Mouse (Mus musculus) neural tube, embryonic 12.5 days (tissue): ENCODE measurements around the gene Hemk1. TPM values are rescaled to one million over a fixed set of nuclear protein-coding genes. Genes with fewer than 3 reads are reported as not detected.
A peak's percentile ranks its signal among the peaks of the same experiment; 100 is the strongest.

Experiments used
- ATAC-seq: fragments of 200-750 bp; cut with Nextera tagmentation; 2 replicates; pipeline ENCODE4 v1.8.0; 2017; ENCODE audit warnings: low read depth, mild to moderate bottlenecking, moderate TSS enrichment, moderate library complexity; ENCODE audit not compliant: low FRiP score
- H3K27ac ChIP-seq: fragments of 300-500 bp; sonication (generic); 2 replicates; pipeline ENCODE4 v1.5.1; 2016
- H3K27me3 ChIP-seq: fragments of 300-500 bp; sonication (generic); replicated peaks from 2 replicates; pipeline ENCODE4 v1.6.1; 2016; ENCODE audit warnings: mild to moderate bottlenecking
- H3K36me3 ChIP-seq: fragments of 300-500 bp; sonication (generic); 2 replicates; pipeline ENCODE4 v1.6.1; 2016; ENCODE audit warnings: mild to moderate bottlenecking
- H3K4me1 ChIP-seq: fragments of 300-500 bp; sonication (generic); 2 replicates; pipeline ENCODE4 v1.6.1; 2016
- H3K4me2 ChIP-seq: fragments of 300-500 bp; sonication (generic); replicated peaks from 2 replicates; pipeline ENCODE4 v1.6.1; 2016; ENCODE audit warnings: mild to moderate bottlenecking
- H3K4me3 ChIP-seq: fragments of 300-500 bp; sonication (generic); 2 replicates; pipeline ENCODE4 v1.5.1; 2016
- H3K9ac ChIP-seq: fragments of 300-500 bp; sonication (generic); 2 replicates; pipeline ENCODE4 v1.6.1; 2016; ENCODE audit warnings: mild to moderate bottlenecking
- H3K9me3 ChIP-seq: fragments of 300-500 bp; sonication (generic); 2 replicates; pipeline ENCODE4 v1.6.1; 2016; ENCODE audit warnings: mild to moderate bottlenecking
- WGBS: fragments of 180-500 bp; shearing (Covaris S2); methylation state at CpG from one replicate; pipeline ENCODE4 v1.1.7; 2016; 5-methylcytosine and 5-hydroxymethylcytosine counted together
- polyA plus RNA-seq: library from polyadenylated mRNA; unstranded; fragments of >200 nt; fragmentation: Nextera tagmentation; extraction: Ambion mirVana; gene quantifications from 2 replicates; pipeline ENCODE4 v1.2.1, GENCODE M21; 2016

Gene Hemk1
- polyA plus RNA-seq, 1 experiment from 2014 or later, result 14.2 TPM

- WGBS, result 22% methylated on average over 3 of the region's 3 CpGs
- H3K27ac ChIP-seq, result no peak overlapping the region
- peaks cover 10% of the 10 kb centered on the region for H3K27me3 ChIP-seq
- no peaks in the 10 kb centered on the region for H3K36me3 ChIP-seq
- H3K4me1 ChIP-seq, result peaks cover 13% of the 10 kb centered on the region
- H3K9ac ChIP-seq, result no peak overlapping the region
- no peak for ATAC-seq
- H3K4me2 ChIP-seq, result no peak overlapping the region
- no peak overlapping the region for H3K4me3 ChIP-seq
- no peaks in the 10 kb centered on the region for H3K9me3 ChIP-seq
Measured at GRCm38 (mm10) chr9:107285009-107285408, 53.1 kb downstream of the Hemk1 start.

- no peaks in the 10 kb centered on the region for H3K27me3 ChIP-seq
- H3K27ac ChIP-seq, result no peak overlapping the region
- 95% methylated on average over 9 of the region's 9 CpGs for WGBS
- no peak for ATAC-seq
- H3K36me3 ChIP-seq, result no peaks in the 10 kb centered on the region
- H3K9me3 ChIP-seq, result no peaks in the 10 kb centered on the region
- H3K4me2 ChIP-seq, result no peak overlapping the region
- H3K4me3 ChIP-seq, result no peak overlapping the region
- H3K9ac ChIP-seq, result no peak overlapping the region
- H3K4me1 ChIP-seq, result peaks cover 13% of the 10 kb centered on the region
Measured at GRCm38 (mm10) chr9:107282951-107283350, 55.2 kb downstream of the Hemk1 start.

GRCm38 (mm10) chr9:107281241-107281987, 56.7 kb downstream of the Hemk1 start:
- Histone ChIP-seq H3K27me3 (no peaks in the 10 kb centered on the region), H3K9ac (no peak overlapping the region), H3K36me3 (no peaks in the 10 kb centered on the region), H3K4me1 (peaks cover 13% of the 10 kb centered on the region), H3K27ac (no peak overlapping the region), H3K4me2 (no peak overlapping the region), H3K9me3 (no peaks in the 10 kb centered on the region), H3K4me3 (no peak overlapping the region)
- WGBS, result 87% methylated on average over 5 of the region's 5 CpGs
- ATAC-seq, result no peak

- Histone ChIP-seq H3K9ac (no peak overlapping the region), H3K36me3 (no peaks in the 10 kb centered on the region), H3K4me2 (peak overlapping the region; percentile 36), H3K9me3 (no peaks in the 10 kb centered on the region), H3K27me3 (no peaks in the 10 kb centered on the region), H3K4me1 (peaks cover 13% of the 10 kb centered on the region), H3K4me3 (no peak overlapping the region), H3K27ac (no peak overlapping the region)
- ATAC-seq, result no peak
- 48% methylated on average over 13 of the region's 13 CpGs for WGBS
Measured at GRCm38 (mm10) chr9:107280322-107281027, 57.7 kb downstream of the Hemk1 start.

- Histone ChIP-seq H3K27me3 (no peaks in the 10 kb centered on the region), H3K27ac (no peak overlapping the region), H3K4me2 (peak overlapping the region; percentile 36), H3K9ac (peak overlapping the region; percentile 1; the same call in 1 of the 2 replicates), H3K4me1 (peaks cover 13% of the 10 kb centered on the region), H3K36me3 (no peaks in the 10 kb centered on the region), H3K9me3 (no peaks in the 10 kb centered on the region), H3K4me3 (no peak overlapping the region)
- WGBS, result 23% methylated on average over 16 of the region's 16 CpGs
- no peak for ATAC-seq
Measured at GRCm38 (mm10) chr9:107279378-107280321, 58.5 kb downstream of the Hemk1 start.

- Histone ChIP-seq H3K27ac (no peak overlapping the region), H3K4me1 (peaks cover 13% of the 10 kb centered on the region)
Measured at GRCm38 (mm10) chr9:107278527-107279377, 59.4 kb downstream of the Hemk1 start.

DNA sequence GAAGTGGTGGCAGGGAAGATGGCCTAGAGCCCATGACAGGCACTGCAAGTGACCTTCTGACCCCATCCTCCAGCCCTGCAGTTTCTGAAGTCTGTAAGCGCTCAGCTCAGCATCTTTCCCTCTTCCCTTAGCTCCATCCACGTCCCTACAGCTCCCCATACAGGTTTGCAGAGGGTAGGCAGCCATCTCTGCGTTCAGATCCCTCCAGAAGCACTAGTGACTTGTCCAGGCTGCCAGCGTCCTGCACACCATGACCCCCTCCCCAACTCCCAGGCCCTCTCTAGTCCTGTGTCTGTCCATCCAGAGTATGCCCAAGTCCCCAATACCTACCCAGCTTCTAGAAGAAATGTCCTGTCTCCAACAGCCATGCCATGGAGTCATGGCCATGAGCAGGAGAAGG, 60.0 kb downstream of the Hemk1 start:
- H3K9me3 ChIP-seq, result no peaks in the 10 kb centered on the region
- no peak overlapping the region for H3K4me2 ChIP-seq
- H3K27ac ChIP-seq, result no peak overlapping the region
- no peaks in the 10 kb centered on the region for H3K27me3 ChIP-seq
- no peaks in the 10 kb centered on the region for H3K36me3 ChIP-seq
- WGBS, result 45% methylated on average over 4 of the region's 4 CpGs
- no peak for ATAC-seq
- H3K9ac ChIP-seq, result no peak overlapping the region
- no peak overlapping the region for H3K4me3 ChIP-seq
- H3K4me1 ChIP-seq, result peaks cover 13% of the 10 kb centered on the region

More at GRCm38 (mm10) chr9:107278527-107279377, 59.4 kb downstream of the Hemk1 start:
- Histone ChIP-seq H3K36me3 (no peaks in the 10 kb centered on the region), H3K9ac (no peak overlapping the region), H3K9me3 (no peaks in the 10 kb centered on the region), H3K4me3 (no peak overlapping the region), H3K27me3 (no peaks in the 10 kb centered on the region), H3K4me2 (no peak overlapping the region)
- no peak for ATAC-seq
- 63% methylated on average over 8 of the region's 8 CpGs for WGBS

DNA sequence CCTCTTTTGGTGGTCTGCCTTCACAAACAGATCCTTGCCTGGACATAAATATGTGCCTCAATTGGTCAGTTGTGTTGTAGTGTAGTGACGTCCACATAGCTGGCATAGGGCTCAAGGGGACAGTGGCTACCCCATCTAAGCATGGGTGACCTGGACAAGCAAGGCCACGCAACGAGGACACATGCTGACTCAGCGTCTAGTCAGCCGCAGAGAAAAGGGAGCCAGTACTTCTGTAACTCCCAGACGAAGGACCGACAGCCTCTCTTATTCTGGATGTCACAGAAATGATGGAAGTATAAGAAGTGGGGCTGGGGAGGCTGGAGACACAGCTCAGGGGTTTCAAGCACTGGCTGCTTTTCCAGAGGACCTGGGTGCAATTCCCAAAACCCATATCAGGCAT, 60.5 kb downstream of the Hemk1 start:
- H3K4me3 ChIP-seq, result no peak overlapping the region
- no peaks in the 10 kb centered on the region for H3K36me3 ChIP-seq
- no peak overlapping the region for H3K27ac ChIP-seq
- H3K27me3 ChIP-seq, result no peaks in the 10 kb centered on the region
- peaks cover 13% of the 10 kb centered on the region for H3K4me1 ChIP-seq
- no peak for ATAC-seq
- H3K9ac ChIP-seq, result no peak overlapping the region
- 84% methylated on average over 7 of the region's 7 CpGs for WGBS
- H3K9me3 ChIP-seq, result no peaks in the 10 kb centered on the region
- H3K4me2 ChIP-seq, result no peak overlapping the region

Other genes with a start within 250 kb of the Hemk1 start
- gene Dock3, start 106.4 kb downstream of the Hemk1 start, polyA plus RNA-seq, result 13.6 and 14.6 TPM in 2 replicates
- gene Mapkapk3, start 48.5 kb downstream of the Hemk1 start, polyA plus RNA-seq, result 3.5 and 3.7 TPM in 2 replicates
- 6.6 and 9.3 TPM in 2 replicates for gene Cish, start 42.3 kb downstream of the Hemk1 start, polyA plus RNA-seq
- gene 6430571L13Rik, start 2.3 kb upstream of the Hemk1 start, polyA plus RNA-seq, result 4.1 and 4.8 TPM in 2 replicates
- 5.4 and 5.8 TPM in 2 replicates for gene Cacna2d2, start 61.3 kb upstream of the Hemk1 start, polyA plus RNA-seq
- gene Tmem115, start 195.6 kb upstream of the Hemk1 start, polyA plus RNA-seq, result 46.7 and 48.4 TPM in 2 replicates
- 24.2 and 25.4 TPM in 2 replicates for gene Cyb561d2, start 203.8 kb upstream of the Hemk1 start, polyA plus RNA-seq
- gene Nprl2, start 203.9 kb upstream of the Hemk1 start, polyA plus RNA-seq, result 52.6 and 55.2 TPM in 2 replicates
- gene Zmynd10, start 208.9 kb upstream of the Hemk1 start, polyA plus RNA-seq, result 0.51 and 0.82 TPM in 2 replicates
- 37.6 and 37.7 TPM in 2 replicates for gene Rassf1, start 213.2 kb upstream of the Hemk1 start, polyA plus RNA-seq
- gene Tusc2, start 224.9 kb upstream of the Hemk1 start, polyA plus RNA-seq, result 93.3 and 93.9 TPM in 2 replicates
- 93.6 and 97.0 TPM in 2 replicates for gene Hyal2, start 229.6 kb upstream of the Hemk1 start, polyA plus RNA-seq
- 7.2 and 7.5 TPM in 2 replicates for gene Hyal1, start 238.6 kb upstream of the Hemk1 start, polyA plus RNA-seq
- gene Naa80, start 240.5 kb upstream of the Hemk1 start, polyA plus RNA-seq, result 12.6 and 15.8 TPM in 2 replicates
- gene Hyal3, start 242.5 kb upstream of the Hemk1 start, polyA plus RNA-seq, result 0.84 and 1.5 TPM in 2 replicates
- gene Ifrd2, start 249.3 kb upstream of the Hemk1 start, polyA plus RNA-seq, result 20.6 and 23.3 TPM in 2 replicates